Mouse (Mus musculus): ENCODE results near the gene Btg1.

Gene Btg1

DNA sequence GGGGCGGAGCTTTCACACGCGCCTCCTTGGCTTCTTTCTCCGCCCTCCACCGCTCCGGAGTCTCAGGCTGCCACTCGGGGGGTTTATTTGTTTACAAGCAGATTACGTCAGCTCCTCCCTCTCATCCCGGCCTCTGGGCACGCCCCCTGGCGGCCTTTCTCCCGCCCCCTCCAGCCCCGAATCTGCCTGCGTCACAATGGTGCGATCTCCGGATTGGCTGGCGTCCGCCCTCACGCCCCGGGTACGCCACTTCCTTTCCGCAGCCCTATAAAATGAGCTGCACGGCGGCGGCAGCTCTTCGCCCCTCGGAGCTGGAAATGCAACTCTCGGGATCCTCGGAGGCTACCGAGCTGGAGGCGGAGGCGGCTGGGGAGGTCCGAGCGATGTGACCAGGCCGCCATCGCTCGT lies at the start of gene Btg1:
Gene Btg1 (plus strand): TSS at position 298 of the 408 bp plus-strand sequence.
- peak; percentile 99 for DNase-seq (ENCODE audit: low spot score)

- no peak for DNase-seq (ENCODE audit: low spot score)
Measured at GRCm38 (mm10) chr10:96569469-96569868, 47.3 kb upstream of the Btg1 start.

GRCm38 (mm10) chr10:96571176-96571575 lies 45.6 kb upstream of the Btg1 start:
- peak; percentile 98 for DNase-seq (ENCODE audit: low spot score)

DNA sequence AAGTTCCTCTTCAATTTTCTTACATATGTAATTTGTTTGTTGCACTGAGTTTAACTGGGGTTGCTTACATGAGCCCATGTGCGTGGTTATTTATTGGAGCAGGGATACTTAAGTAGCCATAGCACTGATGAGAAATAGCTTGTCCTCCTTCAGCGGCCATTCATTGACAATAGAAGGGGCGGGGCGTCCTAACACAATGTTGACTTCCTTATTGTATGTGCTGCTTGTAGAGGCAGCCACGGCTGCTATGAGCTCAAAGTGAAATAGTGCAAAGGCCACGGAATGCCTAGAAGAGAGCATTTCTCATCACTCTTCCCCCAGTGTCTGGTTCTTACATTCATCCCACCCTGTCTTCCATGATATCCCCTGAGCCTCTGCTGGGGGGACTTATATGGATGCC lies 42.0 kb upstream of the Btg1 start:
- no peak for DNase-seq (ENCODE audit: low spot score)

DNA sequence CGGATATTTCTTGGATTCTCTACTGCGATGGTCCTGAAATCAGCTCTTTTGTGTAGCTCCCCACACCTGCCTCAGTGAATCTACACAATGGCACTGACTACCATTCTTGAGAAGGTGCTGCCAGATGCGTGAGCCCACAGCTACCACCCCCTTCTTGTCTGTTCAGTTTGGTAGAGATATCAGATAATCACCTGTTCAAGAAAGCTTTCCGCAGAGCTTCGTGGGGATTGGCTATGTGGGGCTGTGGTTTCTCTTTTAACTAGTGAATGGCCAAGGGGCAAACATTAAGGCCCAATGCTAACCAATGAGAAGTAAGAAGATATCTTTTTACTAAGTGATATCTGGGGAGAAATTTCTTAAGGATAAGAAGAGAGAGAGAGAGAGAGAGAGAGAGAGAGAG lies 41.5 kb upstream of the Btg1 start:
- no peak for DNase-seq (ENCODE audit: low spot score)

- peak; percentile 34 for DNase-seq (ENCODE audit: low spot score)
Measured at GRCm38 (mm10) chr10:96578924-96579323, 37.9 kb upstream of the Btg1 start.

- no peak for DNase-seq (ENCODE audit: low spot score)
Measured at GRCm38 (mm10) chr10:96579436-96579835, 37.4 kb upstream of the Btg1 start.

DNA sequence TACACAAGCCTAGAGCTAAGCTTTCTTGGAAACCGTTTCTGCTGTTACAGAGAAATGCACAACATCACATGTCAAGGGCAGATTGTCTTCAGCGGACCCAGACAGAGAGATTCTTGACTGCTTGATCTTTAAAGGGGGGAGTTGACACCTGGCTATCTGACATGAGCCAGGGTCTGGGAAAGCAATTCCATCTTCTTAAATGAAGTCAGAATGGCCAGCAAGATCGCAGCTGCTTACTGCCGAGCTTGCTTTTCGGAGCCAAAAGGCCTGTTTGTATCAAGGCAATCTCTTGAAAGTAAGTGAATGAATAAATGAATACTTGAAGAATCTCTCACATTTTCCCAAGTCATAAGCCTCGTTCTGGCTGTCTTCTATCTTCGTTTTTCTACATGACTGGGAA lies 36.6 kb upstream of the Btg1 start:
- no peak for DNase-seq (ENCODE audit: low spot score)

DNA sequence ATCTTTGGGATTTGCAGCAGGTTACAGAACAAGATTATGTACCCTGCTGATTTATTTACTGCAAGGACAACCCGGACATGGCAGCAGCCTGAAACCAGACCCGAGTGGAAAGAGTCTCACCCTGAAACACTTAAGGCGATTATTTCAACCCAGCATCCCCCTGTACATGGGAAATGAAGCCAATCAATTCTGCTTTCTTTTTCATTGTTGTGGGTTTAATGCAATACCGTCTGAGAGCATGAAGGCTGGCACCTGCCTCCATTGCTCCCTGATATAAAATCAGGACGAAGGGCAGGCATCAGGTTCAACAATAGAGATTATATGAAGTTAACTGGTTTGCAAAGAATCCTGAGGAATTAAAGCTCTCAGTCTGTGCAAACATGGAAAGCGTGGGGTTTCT lies 35.6 kb upstream of the Btg1 start:
- no peak for DNase-seq (ENCODE audit: low spot score)

DNA sequence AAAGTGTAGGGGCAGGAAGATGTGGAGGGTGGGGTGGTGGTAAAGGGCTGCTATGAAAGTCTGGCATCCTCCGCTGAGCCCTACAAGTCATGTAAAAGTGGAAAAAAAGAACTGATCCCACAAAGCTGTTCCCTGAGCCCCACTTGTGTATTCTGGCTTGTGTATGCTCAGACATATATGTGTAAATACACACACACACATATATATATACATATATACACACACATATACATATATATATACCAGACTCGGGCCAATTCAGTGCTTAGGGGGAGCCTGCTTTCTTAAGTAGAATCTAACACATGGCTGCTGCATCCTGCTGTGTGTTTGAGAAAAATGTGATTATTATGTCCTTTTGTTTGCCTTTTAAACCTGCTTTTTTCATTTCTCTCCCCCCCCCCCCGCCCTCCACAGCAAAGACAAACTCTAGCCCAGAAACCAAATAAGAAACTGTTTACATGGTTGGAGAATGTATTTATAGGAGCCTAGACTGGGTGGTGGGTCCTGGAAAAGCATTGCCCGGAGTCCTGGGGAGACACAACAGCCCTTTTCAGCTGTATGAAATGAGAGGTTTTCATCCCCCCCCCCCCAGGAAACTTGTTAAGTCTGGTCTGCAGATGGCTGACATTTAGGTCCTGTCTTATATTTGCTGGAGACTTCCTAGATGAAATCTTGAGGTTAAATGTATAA lies 30.5 kb upstream of the Btg1 start:
- no peak for DNase-seq (ENCODE audit: low spot score)

DNA sequence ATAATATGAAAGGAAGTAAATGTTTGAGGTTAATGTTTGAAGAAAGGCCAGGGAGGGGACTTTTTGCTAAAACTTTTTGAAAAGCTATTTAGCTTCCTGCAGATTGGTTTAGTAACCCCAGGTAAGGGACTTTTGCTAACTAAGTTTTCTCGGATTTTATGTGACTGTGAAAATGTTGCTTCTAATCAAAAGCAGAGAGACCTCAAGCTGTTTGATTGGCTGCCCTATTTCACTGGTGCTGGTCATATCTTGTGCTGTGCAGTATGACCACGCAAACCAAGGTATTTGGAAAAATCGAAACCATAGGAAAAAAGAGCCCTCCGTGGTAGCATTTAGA lies 30.0 kb upstream of the Btg1 start:
- no peak for DNase-seq (ENCODE audit: low spot score)

DNA sequence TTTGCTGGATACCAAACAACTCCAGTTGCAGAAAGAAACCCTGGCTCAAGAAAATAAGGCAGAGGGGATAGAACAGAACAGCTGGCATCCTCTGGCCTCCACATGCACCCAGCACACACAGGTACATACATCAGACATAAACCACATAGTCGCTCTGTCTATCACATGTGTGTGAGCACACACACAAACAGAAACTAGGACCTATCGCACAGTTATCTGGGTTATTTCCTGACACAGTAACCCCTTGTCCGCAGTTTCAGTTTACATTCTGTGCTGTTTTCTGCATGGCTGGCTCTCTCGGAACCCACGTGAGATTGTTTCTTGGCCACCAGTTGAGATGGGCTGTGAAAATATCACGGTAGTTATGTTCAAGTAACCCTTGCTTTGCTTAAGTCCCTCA lies 28.6 kb upstream of the Btg1 start:
- peak; percentile 37 for DNase-seq (ENCODE audit: low spot score)

GRCm38 (mm10) chr10:96589781-96590180 lies 27.0 kb upstream of the Btg1 start:
- no peak for DNase-seq (ENCODE audit: low spot score)

GRCm38 (mm10) chr10:96592089-96592488 lies 24.7 kb upstream of the Btg1 start:
- DNase-seq (ENCODE audit: low spot score): no peak

GRCm38 (mm10) chr10:96595435-96596132 lies 21.2 kb upstream of the Btg1 start:
- no peak for DNase-seq (ENCODE audit: low spot score)

- DNase-seq (ENCODE audit: low spot score): no peak
Measured at GRCm38 (mm10) chr10:96596411-96596810, 20.4 kb upstream of the Btg1 start.

GRCm38 (mm10) chr10:96599641-96600040 lies 17.2 kb upstream of the Btg1 start:
- no peak for DNase-seq (ENCODE audit: low spot score)

GRCm38 (mm10) chr10:96601670-96602069 lies 15.1 kb upstream of the Btg1 start:
- DNase-seq (ENCODE audit: low spot score): no peak

DNA sequence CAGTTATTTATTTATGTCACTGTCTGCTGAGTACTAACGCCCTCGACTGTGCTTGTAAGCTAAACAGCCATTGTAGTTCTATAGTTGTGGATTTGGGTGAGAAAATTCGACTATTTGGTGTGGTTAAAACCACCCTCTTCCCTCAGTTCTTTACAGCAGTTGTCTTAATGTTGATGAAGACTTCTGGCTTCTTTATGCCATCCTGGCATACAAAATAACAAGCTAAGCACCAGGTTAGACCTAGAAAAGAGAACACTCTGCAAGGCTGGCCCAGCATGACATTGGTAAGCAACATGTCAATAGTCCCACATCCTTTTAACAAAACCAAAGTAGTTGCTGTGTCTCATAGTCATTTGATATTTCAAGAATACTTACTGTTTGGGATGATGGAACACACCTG lies 14.5 kb upstream of the Btg1 start:
- no peak for DNase-seq (ENCODE audit: low spot score)

DNA sequence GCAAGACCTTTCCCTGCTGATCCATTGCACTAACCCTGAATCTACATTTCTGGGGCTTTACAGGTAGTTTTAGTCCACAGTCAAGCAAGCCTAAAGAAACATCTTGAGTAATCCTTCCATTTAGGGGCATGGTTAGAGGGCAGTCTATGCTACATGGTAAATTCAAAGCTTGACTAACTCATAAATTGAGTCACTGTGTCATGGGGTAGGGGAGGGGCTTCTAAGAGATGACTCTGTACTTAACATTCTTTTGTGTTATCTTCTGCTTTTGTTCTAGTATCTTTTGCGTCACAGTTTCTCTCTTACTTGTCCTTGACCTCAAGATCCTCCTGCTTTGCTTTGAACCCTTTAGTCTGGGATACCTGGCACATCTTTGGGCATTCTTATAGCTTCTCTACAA lies 11.6 kb upstream of the Btg1 start:
- no peak for DNase-seq (ENCODE audit: low spot score)

DNA sequence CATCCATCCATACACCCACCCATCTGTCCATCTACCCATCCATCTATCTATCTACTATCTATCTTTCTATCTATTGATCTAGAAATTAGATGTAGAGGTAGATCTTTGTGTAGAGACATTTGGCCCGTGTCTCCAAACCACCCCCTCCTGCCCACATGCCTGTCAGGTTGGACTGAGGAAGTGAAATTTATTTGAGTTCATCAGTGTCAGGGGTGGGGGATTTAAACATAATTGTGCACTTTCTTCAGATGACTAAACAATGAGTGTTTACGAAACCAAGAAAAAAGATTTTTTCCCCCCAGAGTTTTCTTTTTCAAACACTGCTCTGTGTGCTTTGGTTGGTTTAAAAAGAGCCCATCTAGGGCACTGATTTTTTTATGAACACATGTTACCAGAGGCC lies 10.9 kb upstream of the Btg1 start:
- no peak for DNase-seq (ENCODE audit: low spot score)

- no peak for DNase-seq (ENCODE audit: low spot score)
Measured at GRCm38 (mm10) chr10:96607617-96608185, 9.1 kb upstream of the Btg1 start.

Measured in adipocyte (in vitro differentiated cells).